Mouse (Mus musculus): ENCODE measurements around the gene Cep128. TPM values are rescaled to one million over a fixed set of nuclear protein-coding genes. Genes with fewer than 3 reads are reported as not detected.

The Cep128 gene
- total RNA-seq, 2 experiments from 2014 or later, result 4.4 to 4.8 TPM

- no peak for DNase-seq (ENCODE audit: extremely low spot score in 1 of 2, low spot score in 1 of 2)
Measured at GRCm38 (mm10) chr12:91184616-91185015, 199.6 kb downstream of the Cep128 start.

DNA sequence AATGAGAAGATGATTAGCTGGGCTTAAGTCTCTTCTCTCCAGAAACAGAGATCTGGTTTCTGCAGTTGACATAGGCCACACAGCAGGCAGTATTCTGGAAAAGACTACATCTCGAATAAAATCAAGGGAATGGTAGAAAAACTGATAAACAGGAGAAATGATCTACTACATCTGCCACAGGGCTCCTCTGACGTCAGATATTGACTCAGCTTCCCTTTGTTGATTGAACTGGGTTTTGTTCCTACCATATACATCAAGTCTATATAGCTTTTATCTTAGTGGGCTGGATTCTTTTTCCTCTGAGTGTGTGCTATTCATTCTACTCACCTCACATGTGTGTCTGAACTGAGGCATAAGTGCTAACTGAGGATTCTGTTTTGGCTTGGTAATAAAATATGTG, 200.3 kb downstream of the Cep128 start:
- DNase-seq (ENCODE audit: extremely low spot score in 1 of 2, low spot score in 1 of 2), result no peak

DNA sequence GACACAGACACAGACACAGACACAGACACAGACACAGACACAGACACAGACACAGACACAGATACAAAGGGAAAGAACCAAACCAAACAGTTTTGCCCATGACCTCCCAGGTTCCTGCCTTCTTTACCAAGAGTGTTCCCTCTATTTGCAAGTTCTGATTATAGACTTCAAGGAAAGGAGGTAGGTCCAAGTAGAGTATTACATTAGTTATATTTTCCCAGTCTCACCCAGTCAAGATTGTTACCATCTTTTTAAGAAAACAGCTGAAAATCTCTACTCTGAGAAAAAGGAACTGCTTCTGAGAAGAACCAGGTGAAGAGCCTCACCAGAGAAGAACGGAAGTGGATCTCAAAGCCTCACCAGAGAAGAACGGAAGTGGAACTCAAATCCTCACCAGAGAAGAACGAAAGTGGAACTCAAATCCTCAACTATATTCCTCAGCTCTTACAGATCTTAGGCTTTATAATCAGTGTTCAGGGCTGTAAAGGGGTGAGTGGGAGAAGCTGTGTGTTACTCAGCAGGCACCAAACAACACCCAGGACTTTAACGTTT, 200.8 kb downstream of the Cep128 start:
- DNase-seq (ENCODE audit: extremely low spot score in 1 of 2, low spot score in 1 of 2), result no peak

DNA sequence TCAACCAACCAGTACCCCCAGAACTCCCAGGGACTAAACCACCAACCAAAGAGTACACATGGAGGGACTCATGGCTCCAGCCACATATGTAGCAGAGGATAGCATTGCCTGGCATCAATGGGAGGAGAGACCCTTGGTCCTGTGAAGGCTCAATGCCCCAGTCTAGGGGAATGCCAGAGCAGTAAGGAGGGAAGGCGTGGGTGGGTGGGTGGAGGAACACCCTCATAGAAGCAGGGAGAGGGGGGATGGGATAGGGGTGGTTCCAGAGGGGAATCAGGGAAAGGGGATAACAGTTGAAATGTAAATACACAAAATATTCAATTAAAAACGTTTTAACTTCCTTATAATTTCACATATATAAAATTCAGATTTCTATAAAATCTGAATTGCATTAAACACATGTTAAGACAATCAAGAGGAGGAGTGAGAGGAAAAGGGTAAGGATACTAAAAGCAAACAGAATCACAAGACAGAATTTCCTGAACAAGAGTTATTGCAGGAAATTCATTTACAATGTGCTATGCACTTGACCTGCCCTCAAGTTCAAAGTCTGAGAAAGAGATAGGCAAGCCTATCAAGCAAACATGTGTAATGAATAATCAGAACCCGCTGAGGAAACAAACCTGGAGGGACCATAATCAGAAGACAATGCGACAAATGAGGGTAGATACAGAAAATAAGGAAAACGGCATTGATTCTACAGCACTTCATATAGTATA, 207.2 kb downstream of the Cep128 start:
- no peak for DNase-seq (ENCODE audit: extremely low spot score in 1 of 2, low spot score in 1 of 2)

- DNase-seq (ENCODE audit: extremely low spot score in 1 of 2, low spot score in 1 of 2), result no peak
Measured at GRCm38 (mm10) chr12:91171613-91172012, 212.6 kb downstream of the Cep128 start.

GRCm38 (mm10) chr12:91161015-91161730, 223.0 kb downstream of the Cep128 start:
- no peak for DNase-seq (ENCODE audit: extremely low spot score in 1 of 2, low spot score in 1 of 2)

DNA sequence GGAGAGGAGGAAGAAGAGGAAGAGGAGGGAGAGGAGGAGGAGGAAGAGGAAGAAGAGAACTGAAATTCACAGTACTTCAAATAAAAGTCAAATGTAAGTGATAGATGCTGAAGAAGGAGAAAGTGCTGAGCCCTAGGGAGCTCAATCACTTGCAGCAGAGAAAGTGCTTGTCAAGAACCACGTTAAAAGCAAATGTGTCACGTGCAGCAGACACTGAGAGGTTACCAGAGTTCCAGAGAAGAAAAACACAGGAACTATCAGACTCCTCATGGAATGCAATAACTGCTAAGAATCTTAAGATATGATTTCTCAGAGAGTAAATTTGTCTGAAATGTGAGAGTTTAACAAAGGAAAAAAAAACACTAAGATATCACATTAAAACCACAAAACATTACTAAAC, 225.7 kb downstream of the Cep128 start:
- no peak for DNase-seq (ENCODE audit: extremely low spot score in 1 of 2, low spot score in 1 of 2)

DNA sequence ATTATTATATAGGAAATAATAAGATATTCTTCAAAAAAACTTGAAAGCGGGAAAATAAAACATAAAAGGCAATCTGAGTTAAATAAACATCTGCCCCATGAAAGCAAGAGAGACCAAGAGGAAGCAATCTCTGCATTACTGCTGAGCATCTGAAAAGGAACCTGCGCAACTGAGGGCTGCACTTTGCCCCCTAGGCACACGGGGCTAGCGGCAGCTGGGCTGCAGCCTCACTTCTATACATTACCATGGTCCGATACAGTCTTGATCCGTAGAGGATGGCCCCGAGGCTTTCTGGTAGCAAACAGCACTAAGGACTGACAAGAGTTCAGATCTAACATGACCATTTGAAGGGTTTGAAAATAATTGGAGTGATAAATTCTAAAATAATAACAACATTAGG, 230.2 kb downstream of the Cep128 start:
- no peak for DNase-seq (ENCODE audit: extremely low spot score in 1 of 2, low spot score in 1 of 2)

DNA sequence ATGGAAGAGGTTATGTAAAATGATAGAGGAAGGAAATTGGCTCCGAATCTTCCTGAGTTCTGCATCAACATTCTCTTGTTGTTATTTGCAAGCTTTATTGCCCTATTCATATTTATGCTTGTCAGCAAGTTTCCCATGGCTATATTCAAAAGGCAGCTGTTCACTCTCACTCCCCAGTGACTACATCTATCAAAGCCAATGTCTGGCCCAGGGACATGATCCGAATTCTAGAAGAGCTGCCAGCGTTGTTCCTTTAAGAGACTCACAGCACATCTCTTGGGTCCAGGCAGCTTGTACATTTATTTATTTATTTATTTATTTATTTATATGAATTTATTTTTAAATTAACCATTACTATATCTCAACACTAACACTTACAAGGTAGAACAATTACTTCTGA, 235.1 kb downstream of the Cep128 start:
- DNase-seq (ENCODE audit: extremely low spot score in 1 of 2, low spot score in 1 of 2), result no peak

DNA sequence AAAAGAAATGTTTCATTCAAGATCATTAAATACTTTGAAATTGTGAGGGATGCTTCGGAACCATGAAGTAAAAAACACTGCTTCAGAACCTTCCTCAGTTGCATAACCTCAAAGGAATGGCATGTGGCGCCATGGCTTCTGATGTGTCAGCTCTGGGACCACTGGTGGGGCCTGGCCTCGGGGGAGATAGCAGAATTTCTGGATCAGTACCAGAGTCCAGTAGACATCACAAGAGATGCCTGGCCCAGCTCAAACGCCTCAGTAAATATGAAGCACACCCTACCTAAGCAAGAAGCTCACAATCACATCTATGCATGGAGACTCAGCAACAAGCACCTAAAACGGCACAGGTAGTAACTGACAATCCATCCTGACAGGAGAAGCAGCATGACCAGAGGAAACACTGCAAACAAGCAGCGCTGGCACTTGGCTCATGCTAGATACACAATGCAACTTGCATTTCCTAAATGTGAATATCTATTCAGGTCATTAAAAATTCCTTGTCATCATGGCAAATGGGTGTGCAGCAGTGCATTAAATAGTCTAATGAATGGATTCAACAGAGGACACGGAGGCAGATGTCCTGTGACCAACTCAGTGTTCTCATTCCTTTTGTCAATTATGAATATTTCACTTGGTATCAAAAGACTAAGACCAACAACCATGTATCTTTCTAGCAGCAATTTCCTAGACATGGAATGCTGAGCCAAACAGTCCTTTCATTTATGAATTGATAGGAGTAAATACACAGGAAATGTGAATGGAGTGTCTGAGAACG, 249.3 kb downstream of the Cep128 start:
- no peak for DNase-seq (ENCODE audit: extremely low spot score in 1 of 2, low spot score in 1 of 2)

DNA sequence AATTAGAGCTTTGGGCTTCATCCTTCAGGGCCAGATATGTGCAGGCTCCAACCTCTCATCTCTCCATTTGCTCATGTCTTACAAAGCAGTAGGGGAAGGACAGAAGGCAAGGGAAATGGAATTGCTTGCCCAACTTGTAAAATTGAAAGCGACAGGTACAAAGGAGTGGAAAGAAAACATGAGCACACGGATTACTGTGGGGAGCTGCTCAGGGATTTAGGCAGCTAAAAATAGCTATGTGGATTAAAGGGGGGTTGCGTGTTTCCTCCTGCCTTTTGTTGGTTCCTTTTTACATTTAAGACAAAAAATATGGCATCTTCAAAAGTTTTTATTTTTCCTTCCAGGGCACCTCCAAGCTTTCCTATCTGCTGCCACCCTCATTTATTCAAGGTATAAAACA, 269.2 kb downstream of the Cep128 start:
- DNase-seq (ENCODE audit: extremely low spot score in 1 of 2, low spot score in 1 of 2), result no peak

GRCm38 (mm10) chr12:91103316-91103715, 280.9 kb downstream of the Cep128 start:
- no peak for DNase-seq (ENCODE audit: extremely low spot score in 1 of 2, low spot score in 1 of 2)

- DNase-seq (ENCODE audit: extremely low spot score in 1 of 2, low spot score in 1 of 2), result no peak
Measured at GRCm38 (mm10) chr12:91097869-91098268, 286.3 kb downstream of the Cep128 start.

DNA sequence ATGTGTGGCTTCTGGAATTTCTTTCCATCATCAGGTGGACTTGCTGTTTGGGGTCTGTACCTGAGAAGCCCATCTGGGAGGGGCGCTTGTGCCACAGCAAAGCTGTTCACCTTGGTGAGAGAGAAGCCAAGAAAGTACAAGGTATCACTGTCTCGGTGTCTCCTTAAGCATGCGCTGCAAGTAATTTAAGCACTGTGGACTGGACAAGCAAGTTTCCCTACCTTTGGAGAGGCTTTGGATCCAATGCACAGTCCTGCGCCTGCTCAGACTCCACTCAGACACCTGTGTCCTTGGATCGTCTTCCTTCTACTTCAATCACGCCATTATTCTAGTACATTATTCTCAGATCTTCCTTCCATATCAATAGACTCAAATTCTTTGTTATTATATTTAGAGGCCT, 288.0 kb downstream of the Cep128 start:
- no peak for DNase-seq (ENCODE audit: extremely low spot score in 1 of 2, low spot score in 1 of 2)

- no peak for DNase-seq (ENCODE audit: extremely low spot score in 1 of 2, low spot score in 1 of 2)
Measured at GRCm38 (mm10) chr12:91088271-91088670, 295.9 kb downstream of the Cep128 start.

- no peak for DNase-seq (ENCODE audit: extremely low spot score in 1 of 2, low spot score in 1 of 2)
Measured at GRCm38 (mm10) chr12:91085967-91086366, 298.2 kb downstream of the Cep128 start.

- DNase-seq (ENCODE audit: extremely low spot score in 1 of 2, low spot score in 1 of 2), result no peak
Measured at GRCm38 (mm10) chr12:91075600-91075999, 308.6 kb downstream of the Cep128 start.

GRCm38 (mm10) chr12:91070551-91071045, 313.6 kb downstream of the Cep128 start:
- DNase-seq (ENCODE audit: extremely low spot score in 1 of 2, low spot score in 1 of 2), result no peak

DNA sequence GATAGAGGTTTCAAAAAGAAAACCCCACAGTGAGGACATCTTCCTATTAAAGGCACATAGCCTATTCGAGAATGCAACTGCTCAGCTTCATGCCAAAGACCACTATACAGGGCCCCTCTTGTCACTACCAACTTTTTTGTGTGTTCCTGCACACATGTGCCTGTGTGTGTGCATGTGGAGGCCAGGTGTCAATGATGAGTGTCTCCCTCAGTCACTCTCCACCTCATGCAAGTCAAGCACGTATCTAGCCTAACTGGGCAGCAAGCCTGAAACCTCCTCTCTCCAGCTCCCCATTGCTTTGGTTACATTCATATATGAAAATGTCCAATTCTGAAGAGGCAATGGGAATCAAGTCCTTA, 317.1 kb downstream of the Cep128 start:
- no peak for DNase-seq (ENCODE audit: extremely low spot score in 1 of 2, low spot score in 1 of 2)

GRCm38 (mm10) chr12:91066286-91067082, 317.7 kb downstream of the Cep128 start:
- DNase-seq (ENCODE audit: extremely low spot score in 1 of 2, low spot score in 1 of 2), result no peak

Data from layer of hippocampus, postnatal 25 days (tissue).